Mouse (Mus musculus): ENCODE results near the gene Abcc1.

- no peak for TF ChIP-seq EP300 (IDR thresholded peaks at IDR 0.05)
- TF ChIP-seq CTCF (IDR thresholded peaks at IDR 0.05) = no peak
Measured at GRCm38 (mm10) chr16:14357859-14358258, 3.5 kb upstream of the Abcc1 start.
